Comparison of ENCODE assay signal across 9 mouse cellular contexts in the genomic region with DNA sequence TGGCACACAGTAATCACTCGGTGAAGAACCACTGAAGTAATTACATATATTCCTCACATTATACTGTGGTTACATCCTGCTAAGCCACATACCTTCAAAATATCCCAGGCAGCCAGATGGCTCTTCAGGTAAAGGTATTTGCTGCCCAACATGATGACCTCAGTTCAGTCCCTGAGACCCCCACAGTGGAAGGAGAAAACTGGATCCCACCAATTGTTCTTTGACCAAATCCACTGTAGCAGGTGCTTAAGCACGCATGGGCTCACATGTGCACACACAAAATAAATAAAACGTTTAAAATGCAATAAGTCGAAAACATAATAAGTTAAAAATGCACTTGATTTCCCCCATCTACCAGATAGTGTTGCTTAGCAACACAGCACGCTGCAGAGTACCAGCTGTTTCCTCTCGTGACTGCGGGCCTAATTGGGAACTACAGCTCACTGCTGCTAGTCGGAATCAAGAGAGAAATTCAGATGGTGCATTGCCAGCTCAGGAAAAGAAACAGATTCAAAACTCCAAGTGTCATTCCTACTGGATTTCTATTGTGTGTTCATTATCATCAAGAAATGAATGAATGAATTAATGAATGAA.
A peak's percentile ranks its signal among the peaks of the same experiment; 100 is the strongest.
DNase-seq lines count a peak whose midpoint lies in the region; ATAC-seq lines count a peak whose summit lies in the region.
"Had no signal": no experiment of that assay in that cellular context is flagged by ENCODE, and none has a peak within 500 bp of the region (broad histone marks: within the 10 kb centered on the region; RNA-seq: fewer than 3 reads in every experiment).

No protein-coding gene starts in this region.

- 43% methylated on average over 8 of the region's 8 CpGs for WGBS in hindbrain, embryonic 14.5 days
- 52% methylated on average over 8 of the region's 8 CpGs for WGBS in neural tube, embryonic 14.5 days
- 65% methylated on average over 8 of the region's 8 CpGs for WGBS in heart, embryonic 10.5 days

- no peak overlapping the region for H3K4me2 ChIP-seq in hindbrain, embryonic 14.5 days (replicated peaks)
- H3K4me2 ChIP-seq in neural tube, embryonic 14.5 days (ENCODE audit: low read depth, low read length), result no peak overlapping the region
- H3K4me2 ChIP-seq: limb, embryonic 13.5 days had no signal

- DNase-seq in frontal cortex, postnatal 25 days (ENCODE audit: low spot score in 2 of 2), result no peak
- DNase-seq in CD4-positive helper T cell, adult 2 months (ENCODE audit: low read depth, low spot score), result peak; percentile 17
- peak; percentile 53 for DNase-seq in hindbrain, embryonic 14.5 days (ENCODE audit: low spot score)
- DNase-seq in adrenal gland, postnatal 36 days, result no peak
- no peak for DNase-seq in heart, postnatal 36 days
- DNase-seq in heart, embryonic 10.5 days (ENCODE audit: low spot score), result no peak

- no peaks in the 10 kb centered on the region for H3K36me3 ChIP-seq in hindbrain, embryonic 14.5 days (replicated peaks; ENCODE audit: control insufficient read depth, insufficient read depth)
- no peaks in the 10 kb centered on the region for H3K36me3 ChIP-seq in neural tube, embryonic 14.5 days (ENCODE audit: control insufficient read depth, insufficient read depth, low read length)
- H3K36me3 ChIP-seq in heart, embryonic 10.5 days, result no peaks in the 10 kb centered on the region

- intact Hi-C loops in heart, postnatal 36 days (cut with DNase I), result no loop called here

- ATAC-seq in frontal cortex, adult (ENCODE audit: low TSS enrichment), result peak; percentile 76
- ATAC-seq in hindbrain, embryonic 14.5 days (ENCODE audit: low FRiP score), result peak; percentile 76
- ATAC-seq in neural tube, embryonic 14.5 days (ENCODE audit: low read depth), result peak; percentile 71

- H3K27ac ChIP-seq in hindbrain, embryonic 14.5 days, result 0 out of 2 replicates have a peak overlapping the region, but pooled peaks have one; percentile 26
- no peak overlapping the region for H3K27ac ChIP-seq in neural tube, embryonic 14.5 days (ENCODE audit: low read depth, low read length)
- no peak overlapping the region for H3K27ac ChIP-seq in heart, embryonic 10.5 days
- H3K27ac ChIP-seq: limb, embryonic 13.5 days had no signal

- peaks cover 21% of the 10 kb centered on the region for H3K4me1 ChIP-seq in hindbrain, embryonic 14.5 days (replicated peaks; ENCODE audit: control insufficient read depth, insufficient read depth, low read length)
- H3K4me1 ChIP-seq in neural tube, embryonic 14.5 days (ENCODE audit: control insufficient read depth, insufficient read depth, low read length), result no peaks in the 10 kb centered on the region
- peaks cover 25% of the 10 kb centered on the region for H3K4me1 ChIP-seq in heart, embryonic 10.5 days

- H3K9me3 ChIP-seq in hindbrain, embryonic 14.5 days (ENCODE audit: control insufficient read depth, low read length), result no peaks in the 10 kb centered on the region
- H3K9me3 ChIP-seq in neural tube, embryonic 14.5 days (ENCODE audit: control insufficient read depth, low read length), result no peaks in the 10 kb centered on the region
- H3K9me3 ChIP-seq in heart, embryonic 10.5 days, result no peaks in the 10 kb centered on the region
- H3K9me3 ChIP-seq: limb, embryonic 13.5 days had no signal

- no peaks in the 10 kb centered on the region for H3K27me3 ChIP-seq in hindbrain, embryonic 14.5 days (ENCODE audit: control insufficient read depth, insufficient read depth, low read length)
- no peaks in the 10 kb centered on the region for H3K27me3 ChIP-seq in neural tube, embryonic 14.5 days (ENCODE audit: control insufficient read depth, insufficient read depth, low read length)
- no peaks in the 10 kb centered on the region for H3K27me3 ChIP-seq in heart, embryonic 10.5 days (ENCODE audit: insufficient read depth, poor library complexity, severe bottlenecking)
- H3K27me3 ChIP-seq: limb, embryonic 13.5 days had no signal

- H3K9ac ChIP-seq in hindbrain, embryonic 14.5 days, result no peak overlapping the region
- H3K9ac ChIP-seq in neural tube, embryonic 14.5 days (replicated peaks; ENCODE audit: low read depth, low read length), result no peak overlapping the region
- H3K9ac ChIP-seq: limb, embryonic 13.5 days had no signal

- H3K4me3 ChIP-seq in hindbrain, embryonic 14.5 days (replicated peaks; ENCODE audit: low read length), result no peak overlapping the region
- H3K4me3 ChIP-seq in neural tube, embryonic 14.5 days (ENCODE audit: low read depth, low read length), result no peak overlapping the region
- H3K4me3 ChIP-seq in heart, embryonic 10.5 days, result no peak overlapping the region
- H3K4me3 ChIP-seq: limb, embryonic 13.5 days had no signal

Comparison
In these comparisons a context has a peak if more than half of its experiments do, and no peak if none do; other contexts are left out.
1. DNase-seq: peak in CD4-positive helper T cell, adult 2 months (single experiment) and hindbrain, embryonic 14.5 days (single experiment); none in frontal cortex, postnatal 25 days (0 of 2), adrenal gland, postnatal 36 days (0 of 2), heart, postnatal 36 days (0 of 2) and heart, embryonic 10.5 days (single experiment).
2. Peak in every context shown above with its lines, with median percentiles within 50 percentile points of each other: ATAC-seq.